Mouse (Mus musculus) spleen, adult 2 months (tissue): ENCODE data around the gene Gm7358.
"Not testable (repeated sequence)": the region's sequence is repeated elsewhere in the genome, so short reads cannot be mapped to it uniquely, and the experiment has no call there.

Experiments used
- CTCF ChIP-seq: fragments of 200-500 bp; IDR thresholded peaks from 2 replicates; pipeline ENCODE4 v1.5.1; 2011; ENCODE audit warnings: mild to moderate bottlenecking, inconsistent platforms; ENCODE audit not compliant: insufficient read depth, insufficient read length, insufficient replicate concordance; ENCODE audit errors: extremely low read depth
- POLR2A ChIP-seq: fragments of 200-500 bp; IDR thresholded peaks from 2 replicates; pipeline ENCODE4 v1.6.1; 2011; ENCODE audit warnings: low read depth, low read length, inconsistent platforms

GRCm38 (mm10) chr17:14036113-14036512 is 23.2 kb downstream of the Gm7358 start:
- TF ChIP-seq CTCF, POLR2A: not testable (repeated sequence)
